Mouse (Mus musculus) olfactory bulb, adult 2 months (tissue): ENCODE data around the gene 9230102O04Rik.

Source experiments
- CTCF ChIP-seq: fragments of 200-500 bp; IDR thresholded peaks from 2 replicates; pipeline ENCODE4 v1.5.1; 2012; ENCODE audit warnings: low read depth, mild to moderate bottlenecking, low read length, moderate library complexity; ENCODE audit not compliant: insufficient read depth
- POLR2A ChIP-seq: fragments of 200-500 bp; IDR thresholded peaks from 2 replicates; pipeline ENCODE4 v1.6.1; 2012; ENCODE audit warnings: mild to moderate bottlenecking, low read depth, low read length, moderate library complexity; ENCODE audit not compliant: insufficient read depth

DNA sequence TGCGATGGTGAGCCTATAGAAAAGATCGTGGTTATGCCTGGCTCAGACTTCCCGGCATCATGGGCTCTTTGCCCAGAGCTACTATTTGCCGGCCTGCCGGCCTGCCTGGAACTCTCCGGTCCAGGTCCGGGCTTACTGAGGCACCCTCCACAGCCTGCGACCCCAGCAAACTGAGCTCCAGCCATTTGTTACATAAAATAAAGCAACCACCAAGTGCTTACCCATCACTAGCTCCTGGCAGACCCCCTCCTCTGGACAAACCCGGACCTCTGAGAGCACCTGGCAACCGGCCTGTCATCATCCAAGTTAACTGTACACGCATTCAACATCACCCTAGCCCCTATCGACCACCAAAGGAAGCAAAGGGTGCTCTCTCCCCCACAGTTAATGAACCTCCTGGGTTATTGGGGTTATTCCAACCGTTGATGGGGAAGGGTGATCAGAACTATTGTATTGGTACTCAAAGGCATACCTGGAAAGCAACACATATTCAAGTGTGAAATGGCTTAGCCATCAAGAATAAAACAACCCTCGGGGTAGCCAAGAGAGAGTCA is 4.0 kb downstream of the 9230102O04Rik start:
- no peak for TF ChIP-seq CTCF
- TF ChIP-seq POLR2A = no peak
